Mouse (Mus musculus) ES-E14 (cell line): ENCODE measurements around the gene Fam84b. TPM values are rescaled to one million over a fixed set of nuclear protein-coding genes. Genes with fewer than 3 reads are reported as not detected.

Experiments used
- DNase-seq: peaks from one replicate; pipeline ENCODE4 v3.0.0-alpha.2; 2013; ENCODE audit warnings: low read depth, low spot score
- H3K27ac ChIP-seq: 2 replicates; pipeline ENCODE4 v1.5.1; 2012; ENCODE audit warnings: low read depth, mild to moderate bottlenecking, low read length, moderate library complexity, mixed read lengths; ENCODE audit not compliant: poor library complexity, insufficient read depth, severe bottlenecking
- H3K36me3 ChIP-seq: 2 replicates; pipeline ENCODE4 v1.6.1; 2012; ENCODE audit warnings: mild to moderate bottlenecking, low read length, moderate library complexity, mixed read lengths; ENCODE audit not compliant: control insufficient read depth, poor library complexity, insufficient read depth, severe bottlenecking
- H3K4me1 ChIP-seq, 2 experiments: fragments of 150-350 bp in 1 of 2; sonication (generic) in 1 of 2; 2 replicates each; pipeline ENCODE4 v1.6.1; 2012; ENCODE audit warnings: low read length in 2 of 2, mild to moderate bottlenecking in 1 of 2, mixed read lengths in 1 of 2; ENCODE audit not compliant: control insufficient read depth in 2 of 2, insufficient read depth in 2 of 2, poor library complexity in 1 of 2
- H3K4me3 ChIP-seq, 2 experiments: fragments of 150-350 bp in 1 of 2; sonication (generic) in 1 of 2; 2 replicates each; pipeline ENCODE4 v1.5.1; 2012; ENCODE audit warnings: low read length in 2 of 2, low read depth in 1 of 2, mild to moderate bottlenecking in 1 of 2, mixed read lengths in 1 of 2; ENCODE audit not compliant: insufficient read depth in 1 of 2, poor library complexity in 1 of 2, severe bottlenecking in 1 of 2
- H3K9ac ChIP-seq: 2 replicates; pipeline ENCODE4 v1.6.1; 2012; ENCODE audit warnings: low read depth, mild to moderate bottlenecking, low read length, mixed read lengths; ENCODE audit not compliant: poor library complexity, insufficient read depth, severe bottlenecking
- H3K9me3 ChIP-seq: fragments of 150-350 bp; sonication (generic); 2 replicates; pipeline ENCODE4 v1.6.1; 2012; ENCODE audit warnings: low read depth, mild to moderate bottlenecking, low read length; ENCODE audit not compliant: control insufficient read depth, insufficient read depth
- CHD2 ChIP-seq: IDR thresholded peaks from 2 replicates; pipeline ENCODE4 v1.6.1; 2014; ENCODE audit warnings: mild to moderate bottlenecking, low read depth, low read length, inconsistent platforms
- HCFC1 ChIP-seq: IDR thresholded peaks from 2 replicates; pipeline ENCODE4 v1.6.1; 2012; ENCODE audit warnings: low read length, inconsistent platforms, borderline replicate concordance; ENCODE audit not compliant: insufficient read depth
- MAFK ChIP-seq: IDR thresholded peaks from 2 replicates; pipeline ENCODE4 v1.6.1; 2014; ENCODE audit warnings: mild to moderate bottlenecking, low read depth, low read length, inconsistent platforms; ENCODE audit not compliant: insufficient read depth
- ZC3H11A ChIP-seq: IDR thresholded peaks from 2 replicates; pipeline ENCODE4 v1.6.1; 2012; ENCODE audit warnings: low read depth, mild to moderate bottlenecking, inconsistent platforms, low read length, borderline replicate concordance
- ZNF384 ChIP-seq: IDR thresholded peaks from 2 replicates; pipeline ENCODE4 v1.6.1; 2012; ENCODE audit warnings: low read depth, low read length, inconsistent platforms
- in situ Hi-C, 2 experiments: fragments of 600-800 bp; cut with MboI; formaldehyde crosslinking; loops; one replicate each; pipeline ENCODE4 v1.15.1; 2025; ENCODE audit warnings: low sequenced_read_pairs in 2 of 2, inconsistent platforms in 1 of 2; ENCODE audit not compliant: unreplicated experiment in 2 of 2
- total RNA-seq: library from RNA; depleted of rRNA; stranded (reverse); fragments of 300-350 nt; gene quantifications from 2 replicates; pipeline ENCODE4 v1.2.3, GENCODE M21; 2012

Fam84b gene
- total RNA-seq, 1 experiment = 3.7 TPM

DNA sequence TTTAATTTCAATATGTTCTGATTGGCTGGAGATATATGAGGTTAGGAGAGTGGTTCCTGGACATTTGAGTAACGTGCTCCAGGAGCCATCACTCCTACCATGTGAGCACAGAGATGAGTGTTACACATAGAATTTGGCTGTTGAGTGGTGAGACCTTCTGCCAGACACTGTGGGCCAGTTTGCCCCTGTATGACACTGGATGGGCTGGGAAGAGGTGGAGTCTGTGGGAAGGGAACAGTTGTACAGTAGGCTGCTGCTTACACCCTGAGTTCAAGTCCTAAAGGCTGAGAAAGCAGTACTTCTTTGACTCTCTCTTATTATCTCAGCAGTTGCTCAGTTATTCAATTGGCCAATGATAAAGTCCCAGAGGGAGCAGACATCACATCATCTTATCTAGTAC lies 27.4 kb downstream of the Fam84b start:
- Histone ChIP-seq H3K9me3 (no peaks in the 10 kb centered on the region), H3K4me1 (peaks cover 0 to 3% of the 10 kb centered on the region in 2 experiments; a peak in 1 of 4 replicates), H3K9ac (no peak overlapping the region), H3K36me3 (no peaks in the 10 kb centered on the region; the same call in 1 of the 2 replicates), H3K4me3 (no peak overlapping the region), H3K27ac (no peak overlapping the region)
- DNase-seq = no peak
- TF ChIP-seq CHD2 (no peak), MAFK (no peak), ZC3H11A (no peak), ZNF384 (no peak), HCFC1 (no peak)
- in situ Hi-C loops = no loop called here

- H3K36me3 ChIP-seq = no peaks in the 10 kb centered on the region; the same call in 1 of the 2 replicates
- no peak for TF ChIP-seq CHD2
- in situ Hi-C loops = no loop called here
- H3K27ac ChIP-seq = peak overlapping the region; percentile 10; the same call in 1 of the 2 replicates
- DNase-seq = peak; percentile 71
- H3K9ac ChIP-seq = peak overlapping the region; percentile 67
- peaks cover 0 to 3% of the 10 kb centered on the region in 2 experiments; a peak in 1 of 4 replicates for H3K4me1 ChIP-seq
- H3K4me3 ChIP-seq = peak overlapping the region; percentile 78 to 80
- no peaks in the 10 kb centered on the region for H3K9me3 ChIP-seq
These were observed 28.8 kb downstream of the Fam84b start for GRCm38 (mm10) chr15:60824751-60825227.

DNA sequence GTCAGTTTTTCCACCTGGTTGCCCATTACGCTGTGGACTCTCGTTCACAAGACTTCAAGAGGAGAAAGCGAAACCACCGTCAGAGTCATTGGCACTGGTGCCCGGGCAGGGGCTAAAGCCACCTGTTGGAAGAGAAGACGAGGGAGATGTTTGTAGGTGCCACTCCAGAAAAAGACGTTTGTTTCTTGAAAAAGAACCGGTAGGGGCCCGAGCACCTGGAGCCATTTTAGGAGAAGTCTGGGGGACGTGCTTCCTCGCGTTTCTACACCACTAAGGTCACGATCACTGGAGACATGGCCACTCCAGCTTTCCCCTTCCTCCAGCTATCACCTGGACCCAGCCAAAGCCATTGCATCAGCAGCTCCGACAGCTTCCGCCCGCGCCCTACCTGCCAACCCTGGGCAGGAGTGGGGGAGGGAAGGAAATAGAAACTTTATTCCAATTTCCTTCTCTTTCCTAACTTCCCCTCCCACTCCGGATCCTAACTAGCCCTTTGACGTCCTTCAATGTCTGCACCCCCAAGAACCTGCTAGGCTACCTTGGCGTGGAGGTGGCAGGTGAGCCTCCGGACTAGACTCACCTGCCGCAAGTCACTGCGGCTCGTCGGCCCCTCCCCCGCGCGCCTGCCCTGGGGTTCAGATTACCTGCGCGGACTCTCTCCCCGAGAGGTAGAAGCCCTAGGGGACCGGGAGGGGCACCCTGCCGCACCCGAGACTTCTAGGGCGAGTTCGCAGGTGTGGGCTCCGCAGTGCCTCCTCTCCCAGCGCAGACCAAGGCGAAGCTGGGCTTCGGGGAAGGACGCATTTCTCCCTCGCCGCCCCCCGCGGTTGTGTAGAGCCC lies 29.5 kb downstream of the Fam84b start:
- Histone ChIP-seq H3K27ac (peak overlapping the region; percentile 10; the same call in 1 of the 2 replicates), H3K9me3 (no peaks in the 10 kb centered on the region), H3K4me1 (peaks cover 0 to 3% of the 10 kb centered on the region in 2 experiments; a peak in 1 of 4 replicates), H3K4me3 (peak overlapping the region; percentile 78 to 80), H3K9ac (peak overlapping the region; percentile 67), H3K36me3 (no peaks in the 10 kb centered on the region; the same call in 1 of the 2 replicates)
- in situ Hi-C loops = no loop called here
- no peak for DNase-seq
- TF ChIP-seq ZNF384 (no peak), MAFK (no peak), HCFC1 (no peak), CHD2 (no peak), ZC3H11A (no peak)

- Histone ChIP-seq H3K9me3 (no peaks in the 10 kb centered on the region), H3K4me1 (peaks cover 0 to 3% of the 10 kb centered on the region in 2 experiments; a peak in 1 of 4 replicates), H3K36me3 (no peaks in the 10 kb centered on the region; the same call in 1 of the 2 replicates), H3K4me3 (peak overlapping the region; percentile 78 to 80), H3K9ac (peak overlapping the region; percentile 54; the same call in 1 of the 2 replicates), H3K27ac (no peak overlapping the region)
- no peak for DNase-seq
- TF ChIP-seq CHD2 = no peak
- in situ Hi-C loops = no loop called here
These were observed 30.0 kb downstream of the Fam84b start for GRCm38 (mm10) chr15:60823620-60823869.
